Comparison of ENCODE assay signal across 26 mouse cellular contexts in the genomic region with DNA sequence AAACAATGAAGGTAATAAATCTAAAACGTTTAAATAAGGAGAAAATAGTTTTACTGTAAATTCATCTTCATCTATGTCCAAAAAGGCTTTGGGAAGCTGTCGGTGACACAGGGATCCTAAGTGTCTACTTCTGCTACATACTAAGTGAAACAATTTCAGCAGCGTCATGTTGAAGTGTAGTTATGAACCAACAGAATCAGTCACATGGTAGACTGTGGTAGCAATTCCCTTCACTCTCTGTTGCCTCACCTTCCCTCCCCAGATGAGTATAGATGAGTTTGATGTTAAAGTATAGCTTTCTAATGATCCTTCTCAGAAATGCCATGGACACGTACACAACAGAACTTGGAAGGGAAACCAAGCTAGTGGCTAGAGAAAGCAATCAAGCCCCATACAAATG.
"Had no signal": no experiment of that assay in that cellular context is flagged by ENCODE, and none has a peak within 500 bp of the region (broad histone marks: within the 10 kb centered on the region; RNA-seq: fewer than 3 reads in every experiment).

No protein-coding gene starts in this region.

- H3K4me2 ChIP-seq: heart, embryonic 11.5 days; hindbrain, embryonic 12.5 days; hindbrain, embryonic 15.5 days; intestine, embryonic 15.5 days; kidney, embryonic 15.5 days; limb, embryonic 13.5 days; limb, embryonic 15.5 days; liver, embryonic 12.5 days had no signal

- H3K27me3 ChIP-seq: hindbrain, embryonic 12.5 days; hindbrain, embryonic 15.5 days; intestine, embryonic 15.5 days; kidney, embryonic 15.5 days; limb, embryonic 13.5 days; limb, embryonic 15.5 days; liver, embryonic 12.5 days had no signal

- H3K27ac ChIP-seq: gastrocnemius, adult 2 months; heart, adult 2 months; hindbrain, embryonic 10.5 days; hindbrain, embryonic 12.5 days; intestine, embryonic 15.5 days; kidney, embryonic 15.5 days; kidney, postnatal 0 days; limb, embryonic 13.5 days; limb, embryonic 15.5 days; liver, embryonic 12.5 days; liver, embryonic 14.5 days had no signal

- H3K9ac ChIP-seq: hindbrain, embryonic 12.5 days; hindbrain, embryonic 15.5 days; intestine, embryonic 15.5 days; kidney, embryonic 15.5 days; limb, embryonic 13.5 days; limb, embryonic 15.5 days; liver, embryonic 12.5 days; liver, embryonic 14.5 days had no signal

- H3K9me3 ChIP-seq: hindbrain, embryonic 10.5 days; hindbrain, embryonic 12.5 days; hindbrain, embryonic 15.5 days; intestine, embryonic 15.5 days; kidney, embryonic 15.5 days; limb, embryonic 13.5 days; limb, embryonic 15.5 days; liver, embryonic 12.5 days had no signal

- H3K4me1 ChIP-seq: limb, embryonic 15.5 days had no signal

- H3K4me3 ChIP-seq: gastrocnemius, adult 2 months; heart, adult 2 months; hindbrain, embryonic 10.5 days; hindbrain, embryonic 12.5 days; hindbrain, embryonic 15.5 days; intestine, embryonic 15.5 days; kidney, embryonic 15.5 days; limb, embryonic 13.5 days; limb, embryonic 15.5 days; liver, embryonic 12.5 days had no signal

- H3K36me3 ChIP-seq: hindbrain, embryonic 10.5 days; hindbrain, embryonic 12.5 days; hindbrain, embryonic 15.5 days; intestine, embryonic 15.5 days; kidney, embryonic 15.5 days; limb, embryonic 13.5 days; limb, embryonic 15.5 days; liver, embryonic 12.5 days had no signal

- ATAC-seq: inflammation-experienced regulatory T-cells, adult 6 months; intestine, embryonic 15.5 days; liver, embryonic 12.5 days had no signal

- DNase-seq: gastrocnemius, adult 2 months; gastrocnemius, postnatal 10 days; gastrocnemius, postnatal 25 days; heart, adult 2 months; heart, postnatal 10 days; heart, postnatal 4 days; kidney, adult 11 months; kidney, adult 2 months; kidney, adult 9 months; kidney, postnatal 14 days; kidney, postnatal 36 days; layer of hippocampus, adult 9-11 months; layer of hippocampus, postnatal 36 days; left cerebral cortex, postnatal 4 days had no signal
